Mouse (Mus musculus): ENCODE results near the gene Cfl2. TPM values are rescaled to one million over a fixed set of nuclear protein-coding genes. Genes with fewer than 3 reads are reported as not detected.

Cfl2 gene
- polyA plus RNA-seq, 1 experiment from 2014 or later = 405 TPM

DNA sequence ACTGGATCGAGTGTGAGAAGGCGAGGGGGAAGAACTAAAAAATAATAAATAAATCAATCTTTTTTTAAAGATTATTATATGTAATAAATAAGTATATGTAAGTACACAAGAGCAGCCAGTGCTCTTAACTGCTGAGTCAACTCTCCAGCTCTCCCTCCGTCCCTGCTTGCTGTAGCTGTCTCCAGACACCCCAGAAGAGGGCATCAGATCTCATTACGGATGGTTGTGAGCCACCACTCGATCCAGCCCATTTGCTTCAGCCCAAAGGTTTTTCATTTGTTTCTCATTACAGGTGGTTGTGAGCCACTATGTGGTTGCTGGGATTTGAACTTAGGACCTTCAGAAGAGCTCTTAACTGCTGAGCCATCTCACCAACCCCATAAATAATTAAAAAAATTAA, 32.8 kb downstream of the Cfl2 start:
- Histone ChIP-seq H3K4me1 (replicated peaks) (peaks cover 9% of the 10 kb centered on the region), H3K27me3 (replicated peaks) (no peaks in the 10 kb centered on the region), H3K9me3 (replicated peaks) (no peaks in the 10 kb centered on the region), H3K9ac (no peak overlapping the region), H3K27ac (ENCODE audit: poor library complexity, severe bottlenecking) (no peak overlapping the region), H3K4me2 (no peak overlapping the region), H3K4me3 (no peak overlapping the region), H3K36me3 (no peaks in the 10 kb centered on the region)
- WGBS = 55% methylated on average over 5 of the region's 5 CpGs
- no peak for ATAC-seq (ENCODE audit: insufficient number of reproducible peaks, low FRiP score)

DNA sequence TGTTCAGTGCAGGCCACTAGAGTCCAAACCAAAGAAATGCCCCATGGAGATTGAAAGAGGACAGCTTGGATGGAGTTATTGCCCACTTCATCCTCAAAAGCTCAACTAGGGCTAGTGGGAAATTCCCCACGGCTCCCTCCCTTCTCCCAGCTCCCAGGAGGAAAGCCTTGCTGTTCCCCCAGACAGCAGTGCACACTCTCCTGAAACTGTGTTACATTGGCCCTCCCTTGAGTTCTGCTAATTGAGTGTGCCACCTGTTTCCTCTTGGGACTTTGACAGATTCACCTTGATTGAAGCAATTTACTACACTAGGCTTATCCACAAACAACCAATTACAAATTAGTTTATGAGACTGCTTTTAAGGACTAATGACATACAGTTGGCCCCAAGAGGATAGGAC, 34.6 kb downstream of the Cfl2 start:
- Histone ChIP-seq H3K4me1 (replicated peaks) (0 out of 2 replicates have a peak, but pooled peaks cover 2% of the 10 kb centered on the region), H3K4me3 (no peak overlapping the region), H3K9me3 (replicated peaks) (no peaks in the 10 kb centered on the region), H3K27ac (ENCODE audit: poor library complexity, severe bottlenecking) (no peak overlapping the region), H3K4me2 (no peak overlapping the region), H3K36me3 (no peaks in the 10 kb centered on the region), H3K9ac (no peak overlapping the region), H3K27me3 (replicated peaks) (no peaks in the 10 kb centered on the region)
- WGBS = 59% methylated on average over 1 of the region's 1 CpGs
- ATAC-seq (ENCODE audit: insufficient number of reproducible peaks, low FRiP score) = no peak

- H3K4me1 ChIP-seq (replicated peaks) = peaks cover 4% of the 10 kb centered on the region
- H3K36me3 ChIP-seq = no peaks in the 10 kb centered on the region
- H3K27me3 ChIP-seq (replicated peaks) = no peaks in the 10 kb centered on the region
- no peak for ATAC-seq (ENCODE audit: insufficient number of reproducible peaks, low FRiP score)
- no peak overlapping the region for H3K4me3 ChIP-seq
- no peaks in the 10 kb centered on the region for H3K9me3 ChIP-seq (replicated peaks)
- H3K4me2 ChIP-seq = no peak overlapping the region
- no peak overlapping the region for H3K9ac ChIP-seq
- WGBS = 96% methylated on average over 3 of the region's 3 CpGs
- no peak overlapping the region for H3K27ac ChIP-seq (ENCODE audit: poor library complexity, severe bottlenecking)
Observed at GRCm38 (mm10) chr12:54825202-54825601, 37.5 kb downstream of the Cfl2 start.

DNA sequence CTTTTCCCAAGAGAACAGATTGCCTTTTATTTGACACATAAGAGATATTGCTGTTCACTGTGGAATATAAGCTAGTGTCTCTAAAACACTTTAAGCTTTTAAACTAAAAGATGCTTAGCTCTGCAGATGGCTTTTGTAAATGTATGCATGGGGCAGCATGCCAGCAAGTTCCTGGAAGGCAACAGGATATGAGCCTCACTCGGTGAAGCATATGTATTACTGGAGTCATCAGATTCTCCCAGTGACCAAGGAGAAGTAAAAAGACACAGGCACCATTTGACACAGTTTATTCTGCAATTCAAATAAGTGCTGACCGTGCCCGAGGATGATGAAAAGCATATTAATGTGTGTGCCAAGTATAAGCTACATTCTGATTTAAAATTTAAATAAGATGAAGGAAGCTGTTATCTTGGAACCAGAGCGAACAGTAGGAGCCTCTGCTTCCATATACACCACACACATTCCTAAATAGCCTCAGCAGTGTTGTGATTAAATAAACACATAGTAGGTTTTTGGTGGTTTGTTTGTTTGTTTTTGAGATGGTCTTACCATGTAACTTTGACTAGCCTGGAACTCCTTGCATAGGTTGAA, 39.7 kb downstream of the Cfl2 start:
- ATAC-seq (ENCODE audit: insufficient number of reproducible peaks, low FRiP score) = no peak
- peaks cover 15% of the 10 kb centered on the region for H3K4me1 ChIP-seq (replicated peaks)
- WGBS = 62% methylated on average over 4 of the region's 4 CpGs

GRCm38 (mm10) chr12:54820684-54821161, 42.0 kb downstream of the Cfl2 start:
- 69% methylated on average over 2 of the region's 2 CpGs for WGBS
- Histone ChIP-seq H3K9ac (no peak overlapping the region), H3K36me3 (no peaks in the 10 kb centered on the region), H3K4me2 (no peak overlapping the region), H3K4me1 (replicated peaks) (peaks cover 15% of the 10 kb centered on the region), H3K27me3 (replicated peaks) (no peaks in the 10 kb centered on the region), H3K4me3 (no peak overlapping the region), H3K27ac (ENCODE audit: poor library complexity, severe bottlenecking) (no peak overlapping the region), H3K9me3 (replicated peaks) (no peaks in the 10 kb centered on the region)
- ATAC-seq (ENCODE audit: insufficient number of reproducible peaks, low FRiP score) = no peak

More for the DNA sequence above, 39.7 kb downstream of the Cfl2 start:
- Histone ChIP-seq H3K27ac (ENCODE audit: poor library complexity, severe bottlenecking) (no peak overlapping the region), H3K4me2 (no peak overlapping the region), H3K36me3 (no peaks in the 10 kb centered on the region), H3K9ac (no peak overlapping the region), H3K4me3 (no peak overlapping the region), H3K27me3 (replicated peaks) (no peaks in the 10 kb centered on the region), H3K9me3 (replicated peaks) (no peaks in the 10 kb centered on the region)

- ATAC-seq (ENCODE audit: insufficient number of reproducible peaks, low FRiP score) = 0 out of 2 replicates have a peak, but pooled peaks have one; percentile 57
- no peak overlapping the region for H3K4me3 ChIP-seq
- H3K4me2 ChIP-seq = no peak overlapping the region
- H3K27ac ChIP-seq (ENCODE audit: poor library complexity, severe bottlenecking) = 0 out of 2 replicates have a peak overlapping the region, but pooled peaks have one; percentile 35
- no peaks in the 10 kb centered on the region for H3K27me3 ChIP-seq (replicated peaks)
- no peaks in the 10 kb centered on the region for H3K36me3 ChIP-seq
- 27% methylated on average over 6 of the region's 6 CpGs for WGBS
- H3K9ac ChIP-seq = no peak overlapping the region
- H3K4me1 ChIP-seq (replicated peaks) = peaks cover 15% of the 10 kb centered on the region
- H3K9me3 ChIP-seq (replicated peaks) = no peaks in the 10 kb centered on the region
Observed at GRCm38 (mm10) chr12:54819181-54819935, 43.3 kb downstream of the Cfl2 start.

- Histone ChIP-seq H3K4me2 (no peak overlapping the region), H3K4me1 (replicated peaks) (peaks cover 7% of the 10 kb centered on the region), H3K27me3 (replicated peaks) (no peaks in the 10 kb centered on the region), H3K27ac (ENCODE audit: poor library complexity, severe bottlenecking) (no peak overlapping the region), H3K36me3 (no peaks in the 10 kb centered on the region), H3K9me3 (replicated peaks) (no peaks in the 10 kb centered on the region), H3K9ac (no peak overlapping the region), H3K4me3 (no peak overlapping the region)
- ATAC-seq (ENCODE audit: insufficient number of reproducible peaks, low FRiP score) = no peak
- 71% methylated on average over 2 of the region's 2 CpGs for WGBS
Observed at GRCm38 (mm10) chr12:54810142-54810541, 52.5 kb downstream of the Cfl2 start.

Other genes starting within 250 kb of the Cfl2 start
- 121 and 124 TPM in 2 replicates for gene Sptssa, start 206.3 kb downstream of the Cfl2 start, polyA plus RNA-seq (2016; fragmentation: Nextera tagmentation; extraction: Ambion mirVana)
- 45.4 and 49.9 TPM in 2 replicates for gene Eapp, start 167.0 kb downstream of the Cfl2 start, polyA plus RNA-seq (2016; fragmentation: Nextera tagmentation; extraction: Ambion mirVana)
- gene Snx6, start 67.2 kb downstream of the Cfl2 start, polyA plus RNA-seq (2016; fragmentation: Nextera tagmentation; extraction: Ambion mirVana) = 122 and 135 TPM in 2 replicates
- gene Gm20403, start 123.7 kb upstream of the Cfl2 start, polyA plus RNA-seq (2016; fragmentation: Nextera tagmentation; extraction: Ambion mirVana) = not detected in 2 replicates
- 15.5 and 19.5 TPM in 2 replicates for gene Baz1a, start 151.5 kb upstream of the Cfl2 start, polyA plus RNA-seq (2016; fragmentation: Nextera tagmentation; extraction: Ambion mirVana)
- 22.8 and 26.8 TPM in 2 replicates for gene 2700097O09Rik, start 217.2 kb upstream of the Cfl2 start, polyA plus RNA-seq (2016; fragmentation: Nextera tagmentation; extraction: Ambion mirVana)
- gene Srp54a, start 217.4 kb upstream of the Cfl2 start, polyA plus RNA-seq (2016; fragmentation: Nextera tagmentation; extraction: Ambion mirVana) = 126 and 134 TPM in 2 replicates